Mouse (Mus musculus) frontal cortex, postnatal 10 days (tissue): ENCODE measurements around the gene Wrap53.
"Not testable (repeated sequence)": the region's sequence is repeated elsewhere in the genome, so short reads cannot be mapped to it uniquely, and the experiment has no call there.

Experiments
- DNase-seq, 2 experiments: peaks; one replicate each; pipeline ENCODE4 v3.0.0; 2022; ENCODE audit warnings: low spot score in 2 of 2, mixed read lengths in 1 of 2

Gene Wrap53

GRCm38 (mm10) chr11:69580091-69580514 is at the start of gene Wrap53, which contains the start of gene Trp53:
TSS of gene Wrap53 (minus strand) at chr11:69580255.
TSS of gene Trp53 (plus strand) at chr11:69580359.
- peak; percentile 87 to 88 for DNase-seq

DNA sequence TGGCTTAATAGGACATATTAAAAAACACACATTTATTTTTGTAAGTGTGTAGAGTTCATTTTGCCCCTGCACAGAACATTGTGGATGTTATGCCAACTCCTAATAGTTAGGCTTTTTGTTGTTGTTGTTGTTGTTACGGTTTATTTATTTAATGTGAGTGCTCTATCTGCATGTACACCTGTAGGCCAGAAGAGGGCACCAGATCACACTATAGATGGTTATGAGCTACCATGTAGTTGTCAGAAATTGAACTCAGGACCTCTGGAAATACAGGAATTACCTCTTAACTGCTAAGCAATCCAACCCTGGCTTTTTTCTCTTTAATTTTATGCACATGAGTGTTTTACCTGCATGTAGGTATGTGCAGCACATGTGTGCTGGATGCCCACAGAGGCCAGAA is 49.7 kb upstream of the Wrap53 start:
- no peak for DNase-seq

GRCm38 (mm10) chr11:69628286-69628685 is 48.2 kb upstream of the Wrap53 start:
- peak in 1 of 2 experiments; percentile 62 for DNase-seq

- DNase-seq: not testable (repeated sequence)
Measured at GRCm38 (mm10) chr11:69624339-69624738, 44.3 kb upstream of the Wrap53 start.

- no peak for DNase-seq
Measured at GRCm38 (mm10) chr11:69623006-69623405, 43.0 kb upstream of the Wrap53 start.

GRCm38 (mm10) chr11:69622406-69622805 is 42.4 kb upstream of the Wrap53 start:
- DNase-seq: no peak

- peak in 1 of 2 experiments; percentile 52 for DNase-seq
Measured at GRCm38 (mm10) chr11:69621571-69622268, 41.7 kb upstream of the Wrap53 start, which contains the start of gene Sat2. TSS of gene Sat2 (plus strand) at chr11:69622024.

DNA sequence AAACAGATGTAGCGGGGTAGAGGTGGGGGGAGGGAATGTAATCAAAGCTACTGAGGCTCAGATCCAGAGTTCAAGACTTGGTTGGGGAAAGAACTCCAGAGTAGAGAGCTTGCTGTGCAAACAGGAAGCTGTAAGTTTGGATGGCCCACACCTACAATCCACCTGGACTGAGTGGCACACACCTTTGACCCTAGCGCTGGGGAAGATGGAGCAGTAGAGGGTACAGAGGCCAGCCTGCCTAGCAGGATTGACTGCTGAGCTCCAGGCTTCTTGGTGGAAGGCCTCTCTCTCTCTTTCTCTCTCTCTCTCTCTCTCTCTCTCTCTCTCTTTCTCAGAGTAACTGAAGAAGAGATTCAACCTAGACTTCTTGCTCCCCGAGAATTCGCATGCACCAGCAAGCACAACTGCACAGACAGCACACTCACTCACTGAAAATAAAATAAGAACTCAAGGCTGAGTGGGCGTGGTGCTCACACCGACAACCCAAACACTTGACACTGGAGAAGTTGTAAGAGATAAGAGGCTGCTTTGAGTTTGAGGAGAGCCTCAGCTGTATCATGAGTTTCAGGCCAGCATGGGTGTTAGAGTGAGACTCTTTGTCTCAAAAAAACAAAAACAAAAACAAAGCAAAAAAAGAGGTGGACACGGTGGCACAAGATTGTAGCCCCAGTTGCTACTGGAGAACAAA is 40.5 kb upstream of the Wrap53 start:
- no peak for DNase-seq

GRCm38 (mm10) chr11:69617805-69618204 is 37.8 kb upstream of the Wrap53 start, which contains the start of gene Shbg:
TSS of gene Shbg (minus strand) at chr11:69617905.
- no peak for DNase-seq

DNA sequence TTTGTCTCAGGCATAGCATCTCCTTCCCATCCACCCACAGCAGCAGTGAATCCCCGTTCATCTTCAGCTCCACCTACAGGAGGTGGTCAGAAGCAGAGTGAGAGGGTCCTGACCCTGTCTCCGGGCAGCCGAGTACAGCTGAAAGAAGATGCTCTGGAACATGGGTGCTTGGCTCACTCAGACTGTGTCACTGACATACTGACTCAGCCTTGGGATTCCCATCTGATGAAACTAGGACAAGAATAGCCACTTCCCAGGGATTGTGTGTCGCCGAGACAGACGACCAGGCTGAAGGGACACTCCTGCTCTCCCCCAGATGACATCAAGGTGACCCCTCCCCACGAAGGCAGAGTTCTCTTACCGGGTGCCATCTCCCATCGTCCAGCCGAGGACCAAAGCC is 36.7 kb upstream of the Wrap53 start:
- DNase-seq: no peak

DNA sequence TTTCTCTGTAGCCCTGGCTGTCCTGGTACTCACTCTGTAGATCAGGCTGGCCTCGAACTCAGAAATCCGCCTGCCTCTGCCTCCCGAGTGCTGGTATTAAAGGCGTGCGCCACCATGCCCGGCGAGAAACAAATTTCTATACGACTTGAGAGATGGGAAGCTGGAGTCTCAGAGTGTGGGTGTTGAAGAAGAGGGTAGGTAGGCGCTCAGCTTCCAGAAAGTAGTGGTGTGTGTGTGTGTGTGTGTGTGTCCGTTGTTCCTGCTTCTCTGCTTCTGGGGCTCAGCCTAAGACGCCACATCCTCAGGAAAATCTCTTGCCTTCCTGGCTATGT is 34.2 kb upstream of the Wrap53 start:
- DNase-seq: not testable (repeated sequence)

DNA sequence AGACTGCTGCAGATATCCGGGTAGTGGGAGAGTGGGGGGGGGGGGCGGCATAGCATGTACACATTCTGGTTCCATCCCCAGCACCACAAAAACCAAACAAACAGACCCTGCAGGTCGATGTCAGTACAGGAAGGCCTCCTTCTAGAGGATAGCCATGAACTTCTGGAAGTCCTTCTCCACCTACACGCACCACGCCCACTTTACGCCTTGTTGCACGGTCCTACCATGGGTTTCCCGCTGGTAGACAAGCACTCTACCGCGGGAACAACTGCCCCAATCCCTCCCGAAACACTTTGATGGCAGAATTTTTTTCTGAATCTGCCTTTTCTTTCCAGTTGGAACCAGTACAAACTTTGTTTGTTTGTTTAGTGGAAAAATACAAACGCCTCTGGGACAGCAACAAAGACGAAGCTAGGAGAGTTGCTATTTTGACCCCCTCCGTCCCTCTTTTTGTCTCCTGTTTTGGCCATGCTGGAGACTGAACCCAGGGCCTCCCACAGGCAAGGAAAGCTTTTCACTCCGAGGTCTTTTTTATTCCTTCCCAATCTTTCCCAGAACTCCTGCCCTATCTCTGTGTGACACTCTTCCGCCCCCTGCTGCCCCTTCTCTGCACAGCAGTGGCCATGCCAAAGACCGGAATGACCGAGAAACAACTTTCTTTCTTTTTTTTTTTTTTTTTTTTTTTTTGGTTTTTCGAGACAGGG is 33.6 kb upstream of the Wrap53 start:
- DNase-seq: peak; percentile 61 to 79

DNA sequence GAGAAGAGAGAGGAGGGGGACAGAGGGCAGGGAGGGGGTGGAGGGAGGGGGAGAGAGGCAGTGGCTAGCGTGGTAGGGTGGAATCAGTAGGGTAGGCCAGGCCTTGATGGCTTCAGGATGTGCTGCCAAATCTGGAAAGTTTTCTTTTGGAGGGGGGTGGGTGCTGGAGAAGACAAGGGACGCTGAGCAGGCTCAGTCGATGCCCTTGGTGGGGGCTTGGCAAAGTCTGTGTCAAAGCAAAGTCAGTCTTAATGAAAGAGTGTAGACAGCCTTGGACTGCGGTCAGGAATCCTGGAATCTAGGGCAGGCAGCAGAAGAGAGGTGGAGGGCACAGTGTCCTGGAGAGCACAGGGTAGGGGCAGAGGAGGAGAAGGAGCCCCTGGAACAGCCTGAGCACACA is 30.8 kb upstream of the Wrap53 start:
- DNase-seq: peak in 1 of 2 experiments; percentile 48

DNA sequence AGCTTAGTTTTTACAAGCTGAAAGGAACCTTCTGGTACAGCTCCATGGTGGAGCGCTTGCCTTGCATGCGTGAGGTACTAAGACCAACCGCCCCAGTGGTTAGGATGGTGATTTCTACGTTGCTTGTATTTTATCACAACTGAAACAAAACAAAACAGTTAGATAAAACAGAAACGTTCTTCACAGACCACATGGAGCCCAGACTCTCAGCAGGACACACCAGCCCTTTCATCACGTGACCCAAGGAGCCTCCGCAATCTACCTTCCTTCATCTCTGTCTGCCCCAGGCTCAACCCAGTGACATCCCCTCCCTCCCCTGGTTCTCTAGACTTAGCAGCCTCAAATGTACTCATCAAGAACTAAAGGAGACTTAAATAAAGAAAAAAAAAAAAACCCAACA is 29.4 kb upstream of the Wrap53 start:
- DNase-seq: no peak

GRCm38 (mm10) chr11:69608525-69608924 is 28.5 kb upstream of the Wrap53 start:
- no peak for DNase-seq

GRCm38 (mm10) chr11:69606832-69607231 is 26.8 kb upstream of the Wrap53 start:
- no peak for DNase-seq

GRCm38 (mm10) chr11:69606491-69606795 is 26.4 kb upstream of the Wrap53 start:
- no peak for DNase-seq

DNA sequence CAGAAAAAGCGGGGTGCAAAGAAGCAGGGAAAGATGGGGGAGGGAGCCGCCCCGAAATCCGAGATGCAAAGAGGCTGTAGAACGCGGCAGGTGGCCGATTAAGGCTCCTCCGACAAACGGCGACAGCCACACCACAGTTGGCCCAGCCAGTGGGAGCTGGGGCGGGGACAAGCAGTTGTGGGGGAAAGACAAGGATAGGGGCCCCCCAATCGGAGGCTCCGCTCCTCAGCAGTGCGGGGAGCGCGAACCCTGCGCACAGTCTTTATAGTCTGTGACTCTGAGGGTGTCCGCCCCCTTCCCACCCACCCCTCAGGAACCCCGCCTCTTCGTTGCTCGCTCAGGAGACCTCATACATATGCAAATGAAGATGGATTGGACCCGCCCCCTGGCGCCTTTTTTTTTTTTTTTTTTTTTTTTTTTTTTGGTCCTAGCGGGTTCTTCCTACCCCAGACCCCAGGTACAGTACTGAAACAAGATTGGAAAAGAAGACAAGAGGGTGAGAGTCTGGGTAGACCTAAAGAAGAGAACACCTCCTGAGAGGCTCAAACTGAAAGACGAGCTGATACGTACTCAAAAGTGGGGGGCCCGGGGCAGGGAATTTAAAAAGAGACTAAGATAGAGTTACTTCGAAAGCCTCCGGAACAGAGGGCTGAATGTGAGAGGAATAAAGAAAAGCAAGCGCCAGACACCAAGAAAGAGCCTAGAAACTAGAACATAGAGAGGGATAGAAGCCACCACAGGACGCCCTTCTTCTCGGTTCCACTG is 25.9 kb upstream of the Wrap53 start, which contains the start of gene Atp1b2:
Gene Atp1b2, minus strand, starts transcription at position 217 of the 765 bp plus-strand sequence.
- peak; percentile 76 to 83 for DNase-seq

DNA sequence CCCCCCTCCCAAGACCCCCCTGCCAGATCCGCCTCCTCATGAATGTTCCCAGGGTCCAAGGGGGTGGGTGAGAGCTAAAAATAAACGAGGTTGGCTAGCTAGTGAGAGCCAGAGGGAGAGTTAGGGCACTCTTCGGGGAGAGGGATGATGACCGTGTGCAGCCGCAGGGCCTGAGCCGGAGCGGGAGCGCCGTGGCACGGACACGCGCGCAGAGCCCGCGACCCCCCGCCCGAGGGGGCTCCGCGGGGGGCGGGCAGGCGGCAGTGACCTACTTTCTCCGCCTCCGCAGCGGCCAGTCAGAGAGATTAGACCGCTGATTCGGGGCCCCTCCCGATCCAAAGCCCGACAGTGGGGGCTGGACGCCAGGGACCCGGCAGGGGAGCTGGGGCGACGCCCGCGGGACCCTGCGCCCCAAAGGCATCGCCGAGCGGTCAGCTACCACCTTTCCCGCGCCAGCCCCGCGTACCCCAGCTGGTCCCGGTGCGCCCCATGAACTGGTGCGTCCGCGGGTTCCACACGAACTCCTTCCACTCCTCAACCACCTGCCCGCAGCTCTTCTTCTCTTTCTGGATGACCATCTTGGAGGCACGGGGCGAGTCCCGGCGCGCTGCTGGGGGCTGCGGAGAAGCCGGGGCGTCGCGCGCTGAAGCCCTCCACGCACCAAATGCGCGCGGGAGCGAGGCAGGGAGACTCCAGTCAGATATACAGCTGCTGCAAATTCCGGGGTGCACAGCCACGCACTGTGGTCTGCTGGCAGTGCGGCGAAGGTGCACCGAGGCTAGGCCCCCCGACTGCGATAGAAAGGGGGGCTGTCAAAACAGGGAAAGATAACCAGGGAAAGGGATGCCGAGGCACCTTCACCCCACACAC is 25.0 kb upstream of the Wrap53 start:
- peak in 1 of 2 experiments; percentile 51 for DNase-seq

DNA sequence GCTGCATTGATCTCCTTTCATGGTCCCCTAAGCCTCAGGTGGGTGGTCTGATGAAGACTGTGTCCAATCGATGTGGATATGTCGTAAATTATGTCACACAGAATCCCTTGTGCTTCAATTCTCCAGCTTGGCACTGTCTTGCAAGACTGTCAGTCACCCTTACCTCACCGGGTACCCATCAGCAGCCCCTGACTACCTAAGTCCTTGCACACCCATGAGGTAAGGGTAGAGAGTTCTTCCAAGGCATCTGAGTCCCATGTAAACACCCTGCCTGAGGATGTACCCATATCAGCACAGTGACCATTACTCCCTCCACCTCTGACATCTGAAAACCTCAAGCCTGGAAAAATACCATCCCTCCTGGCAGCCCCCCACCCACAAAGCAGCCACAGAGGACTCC is 24.3 kb upstream of the Wrap53 start:
- no peak for DNase-seq

DNA sequence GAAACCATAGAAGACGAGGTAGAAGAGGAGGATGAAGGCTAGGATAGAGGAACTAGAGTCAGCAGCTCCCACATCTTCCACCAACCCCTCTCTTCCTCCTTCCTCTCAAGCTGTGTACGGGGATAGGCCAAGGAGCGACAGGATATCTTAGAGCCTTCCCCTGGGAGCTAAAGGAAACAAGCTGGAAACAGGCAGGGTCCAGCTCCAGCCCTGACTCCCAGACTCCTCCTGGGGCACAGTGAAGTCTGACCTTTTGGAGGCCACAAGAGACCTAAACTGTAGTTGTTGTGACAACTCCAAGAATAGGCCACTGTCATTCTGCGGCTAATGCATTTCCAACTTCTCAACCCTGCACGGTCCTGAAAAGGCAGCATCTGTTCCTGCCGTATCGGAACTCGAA is 23.5 kb upstream of the Wrap53 start:
- DNase-seq: no peak
